Mouse (Mus musculus) spleen, adult 2 months (tissue): ENCODE measurements at regions not wholly inside any gene's neighbourhood (a gene's known extent, or its start where the extent isn't known, plus 50 kb on each side); places are given as distances from the start of the nearest gene placed in this dataset.

Experiments used
- CTCF ChIP-seq: fragments of 200-500 bp; IDR thresholded peaks from 2 replicates; pipeline ENCODE4 v1.5.1; 2011; ENCODE audit warnings: mild to moderate bottlenecking, inconsistent platforms; ENCODE audit not compliant: insufficient read depth, insufficient read length, insufficient replicate concordance; ENCODE audit errors: extremely low read depth
- POLR2A ChIP-seq: fragments of 200-500 bp; IDR thresholded peaks from 2 replicates; pipeline ENCODE4 v1.6.1; 2011; ENCODE audit warnings: low read depth, low read length, inconsistent platforms

DNA sequence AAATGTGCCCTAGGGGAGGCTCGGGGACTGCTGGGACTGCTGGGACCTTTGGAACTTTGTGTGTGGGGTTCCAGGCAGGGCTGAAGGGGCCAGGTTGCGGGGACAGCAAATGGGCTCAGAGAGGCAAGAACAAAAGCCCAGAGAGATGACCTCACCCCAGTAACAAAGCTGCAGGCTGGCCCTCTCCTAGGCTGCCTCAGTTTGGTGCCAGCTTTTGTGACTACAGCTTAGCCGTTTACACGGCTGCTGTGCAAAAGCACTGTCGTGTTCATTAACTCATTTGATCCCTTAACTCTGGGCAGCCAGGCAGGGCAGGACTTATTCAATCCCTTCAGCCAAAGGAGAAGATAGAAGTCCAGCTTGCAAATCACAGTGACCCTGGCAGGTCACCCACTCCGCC lies 137.3 kb upstream of the Dynlrb2 start:
- TF ChIP-seq CTCF (no peak), POLR2A (no peak)
